Mouse (Mus musculus): ENCODE data around the gene Gm30083.

Gm30083 gene

DNA sequence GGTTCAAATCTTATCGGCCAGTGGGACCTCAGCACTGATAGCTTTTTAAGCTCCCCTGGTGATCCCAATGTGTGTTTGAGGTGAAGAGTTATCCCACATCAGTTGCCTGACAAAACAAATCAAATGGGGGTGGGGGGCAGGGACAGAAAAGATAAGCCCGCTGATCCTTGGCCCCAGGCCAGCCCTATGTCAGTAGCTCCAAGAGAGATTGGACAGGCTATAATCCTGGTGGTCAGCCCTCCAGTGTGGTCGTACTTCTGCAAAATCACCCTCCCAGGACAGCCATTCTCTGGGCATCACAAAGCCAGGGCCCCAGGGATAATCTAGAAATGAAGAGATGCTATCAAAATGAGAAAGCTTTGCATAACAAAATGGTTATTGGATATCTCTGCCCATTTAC lies 56.1 kb downstream of the Gm30083 start:
- DNase-seq (ENCODE audit: low spot score) = no peak

GRCm38 (mm10) chr14:33958186-33958585 lies 56.8 kb downstream of the Gm30083 start:
- DNase-seq (ENCODE audit: low spot score) = no peak

DNA sequence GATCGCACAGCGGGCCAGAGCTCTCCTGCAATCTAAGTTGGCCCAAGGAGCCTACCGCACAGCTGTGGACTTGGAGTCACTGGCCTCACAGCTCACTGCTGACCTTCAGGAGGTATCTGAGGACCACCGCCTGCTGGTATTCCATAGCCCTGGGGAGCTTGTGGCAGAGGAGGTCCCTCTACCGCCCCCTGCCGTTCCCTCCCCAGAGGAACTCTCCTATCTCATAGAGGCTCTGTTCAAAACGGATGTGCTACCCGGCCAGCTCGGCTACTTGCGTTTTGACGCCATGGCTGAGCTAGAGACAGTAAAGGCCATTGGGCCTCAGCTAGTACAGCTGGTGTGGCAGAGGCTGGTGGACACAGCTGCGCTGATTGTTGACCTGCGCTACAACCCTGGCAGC lies 58.9 kb downstream of the Gm30083 start:
- DNase-seq (ENCODE audit: low spot score) = no peak

GRCm38 (mm10) chr14:33953761-33954160 lies 61.2 kb downstream of the Gm30083 start, which contains the start of gene Rbp3:
Rbp3 (plus strand) TSS chr14:33954003.
- no peak for DNase-seq (ENCODE audit: low spot score)

GRCm38 (mm10) chr14:33952233-33952981 lies 62.6 kb downstream of the Gm30083 start:
- DNase-seq (ENCODE audit: low spot score) = no peak

- no peak for DNase-seq (ENCODE audit: low spot score)
These were observed 68.9 kb downstream of the Gm30083 start for GRCm38 (mm10) chr14:33946125-33946524.

DNA sequence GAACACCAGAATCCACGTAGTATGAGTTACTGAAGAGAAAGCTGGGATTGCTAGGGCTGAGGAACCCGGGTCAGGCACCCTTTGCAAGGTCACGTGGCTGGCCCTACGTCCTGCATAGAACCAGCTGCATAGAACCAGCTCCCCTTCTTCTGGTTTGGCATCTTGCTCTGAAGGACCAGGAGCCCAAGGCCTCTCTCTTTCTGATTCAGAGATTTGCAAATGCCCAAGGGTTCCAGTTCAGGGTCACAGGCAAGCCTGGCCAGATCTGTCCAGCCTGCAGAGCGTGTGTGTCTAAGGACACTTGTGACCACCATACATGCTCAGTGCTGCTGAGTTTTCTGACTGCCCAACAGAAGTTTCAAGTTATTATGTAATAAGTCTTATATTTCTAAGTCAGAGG lies 72.8 kb downstream of the Gm30083 start:
- no peak for DNase-seq (ENCODE audit: low spot score)

- DNase-seq (ENCODE audit: low spot score) = no peak
These were observed 74.2 kb downstream of the Gm30083 start, which contains the start of gene Gdf2 for GRCm38 (mm10) chr14:33940739-33941138. Gdf2 (plus strand) TSS chr14:33941039.

DNA sequence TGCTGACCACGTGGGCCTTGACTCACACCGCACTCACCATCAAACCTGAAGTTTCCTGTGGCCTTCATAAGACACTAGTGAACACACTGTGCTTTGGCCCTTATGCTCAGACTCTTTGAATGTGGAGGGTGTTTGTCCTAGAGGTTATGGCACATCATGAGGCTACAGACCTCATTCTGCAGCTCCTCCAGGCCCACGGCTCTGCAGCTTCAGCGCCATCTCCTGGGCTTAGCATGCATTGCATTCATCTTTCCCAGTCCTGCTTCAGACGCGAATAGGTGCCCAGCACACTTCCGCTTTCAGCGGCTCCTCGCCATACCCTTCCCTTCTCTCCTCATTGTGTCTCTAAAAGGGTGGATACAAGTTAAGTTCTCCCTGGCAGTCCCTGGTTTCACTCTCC lies 75.9 kb downstream of the Gm30083 start:
- DNase-seq (ENCODE audit: low spot score) = peak; percentile 73

Measured in urinary bladder, postnatal 14 days (tissue).